Mouse (Mus musculus) liver, embryonic 11.5 days (tissue): ENCODE data around the gene Nebl. TPM values are rescaled to one million over a fixed set of nuclear protein-coding genes. Genes with fewer than 3 reads are reported as not detected.

ENCODE experiments used
- ATAC-seq: fragments of 200-750 bp; cut with Nextera tagmentation; replicated peaks from 2 replicates; pipeline ENCODE4 v1.8.0; 2017; ENCODE audit warnings: moderate number of reproducible peaks, mild to moderate bottlenecking, moderate TSS enrichment, moderate library complexity; ENCODE audit not compliant: low FRiP score
- DNase-seq: peaks from one replicate; pipeline ENCODE4 v3.0.0-alpha.2; 2017; ENCODE audit warnings: low spot score
- H3K27ac ChIP-seq: fragments of 300-500 bp; sonication (generic); 2 replicates; pipeline ENCODE4 v1.5.1; 2014; ENCODE audit warnings: mild to moderate bottlenecking, low read depth, low read length, control low read depth
- H3K27me3 ChIP-seq: fragments of 300-500 bp; sonication (generic); replicated peaks from 2 replicates; pipeline ENCODE4 v1.6.1; 2014; ENCODE audit warnings: low read length, mixed read lengths; ENCODE audit not compliant: control insufficient read depth, insufficient read depth
- H3K36me3 ChIP-seq: fragments of 300-500 bp; sonication (generic); 2 replicates; pipeline ENCODE4 v1.6.1; 2014; ENCODE audit warnings: mild to moderate bottlenecking, low read length, moderate library complexity, mixed read lengths; ENCODE audit not compliant: control insufficient read depth, insufficient read depth
- H3K4me1 ChIP-seq: fragments of 300-500 bp; sonication (generic); replicated peaks from 2 replicates; pipeline ENCODE4 v1.6.1; 2014; ENCODE audit warnings: low read length, mixed read lengths; ENCODE audit not compliant: control insufficient read depth, insufficient read depth
- H3K4me2 ChIP-seq: fragments of 300-500 bp; sonication (generic); 2 replicates; pipeline ENCODE4 v1.6.1; 2014; ENCODE audit warnings: mild to moderate bottlenecking, control low read depth, moderate library complexity
- H3K4me3 ChIP-seq: fragments of 300-500 bp; sonication (generic); 2 replicates; pipeline ENCODE4 v1.5.1; 2014; ENCODE audit warnings: low read depth, low read length, control low read depth
- H3K9ac ChIP-seq: fragments of 300-500 bp; sonication (generic); 2 replicates; pipeline ENCODE4 v1.6.1; 2014; ENCODE audit warnings: low read depth, low read length, control low read depth
- H3K9me3 ChIP-seq: fragments of 300-500 bp; sonication (generic); 2 replicates; pipeline ENCODE4 v1.6.1; 2016; ENCODE audit warnings: low read length, inconsistent platforms, mixed read lengths; ENCODE audit not compliant: control insufficient read depth
- WGBS: fragments of 180-500 bp; shearing (Covaris S2); extraction: QIAGEN DNeasy Blood & Tissue Kit; methylation state at CpG from one replicate; pipeline ENCODE4 v1.1.7; 2014; 5-methylcytosine and 5-hydroxymethylcytosine counted together
- polyA plus RNA-seq: library from polyadenylated mRNA; unstranded; fragments of >200 nt; fragmentation: Nextera tagmentation; extraction: Ambion mirVana; gene quantifications from 2 replicates; pipeline ENCODE4 v1.2.1, GENCODE M21; 2014

The Nebl gene
- polyA plus RNA-seq, 1 experiment from 2014 or later = 3.1 TPM

- Histone ChIP-seq H3K4me1 (no peaks in the 10 kb centered on the region), H3K4me2 (no peak overlapping the region), H3K9ac (no peak overlapping the region), H3K36me3 (no peaks in the 10 kb centered on the region), H3K27ac (no peak overlapping the region), H3K27me3 (no peaks in the 10 kb centered on the region), H3K4me3 (no peak overlapping the region), H3K9me3 (no peaks in the 10 kb centered on the region)
- WGBS = 59% methylated on average over 3 of the region's 3 CpGs
- ATAC-seq (no peak), DNase-seq (no peak)
Measured at GRCm38 (mm10) chr2:17623931-17624330, 107.3 kb downstream of the Nebl start.

DNA sequence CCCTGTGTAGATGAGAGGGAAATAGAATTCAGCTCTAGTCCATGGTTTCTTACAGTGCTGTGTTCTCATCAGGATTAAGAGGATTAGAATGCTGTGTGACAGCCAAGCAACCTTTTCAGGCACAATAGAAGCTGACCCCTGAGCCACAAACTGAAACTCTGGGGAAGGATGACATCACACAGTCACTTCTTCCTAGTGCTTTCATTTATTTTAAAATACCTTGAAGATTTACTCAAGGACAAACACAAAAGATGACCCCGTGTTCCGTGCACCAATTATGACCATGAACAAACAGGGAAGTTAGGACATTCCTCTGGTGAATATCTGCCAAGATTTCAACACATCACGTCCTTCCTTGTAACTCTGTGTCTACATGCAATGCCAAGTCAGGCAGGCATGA lies 121.0 kb downstream of the Nebl start:
- H3K9me3 ChIP-seq = no peaks in the 10 kb centered on the region
- 69% methylated on average over 3 of the region's 3 CpGs for whole genome bisulfite sequencing
- H3K36me3 ChIP-seq = no peaks in the 10 kb centered on the region
- H3K4me1 ChIP-seq = no peaks in the 10 kb centered on the region
- H3K9ac ChIP-seq = no peak overlapping the region
- H3K27me3 ChIP-seq = no peaks in the 10 kb centered on the region
- no peak overlapping the region for H3K4me2 ChIP-seq
- H3K27ac ChIP-seq = no peak overlapping the region
- no peak for DNase-seq
- no peak for ATAC-seq
- H3K4me3 ChIP-seq = no peak overlapping the region

GRCm38 (mm10) chr2:17603573-17603972 lies 127.7 kb downstream of the Nebl start:
- Histone ChIP-seq H3K9me3 (no peaks in the 10 kb centered on the region), H3K36me3 (no peaks in the 10 kb centered on the region), H3K9ac (no peak overlapping the region), H3K27ac (no peak overlapping the region), H3K27me3 (no peaks in the 10 kb centered on the region), H3K4me3 (no peak overlapping the region), H3K4me2 (no peak overlapping the region), H3K4me1 (no peaks in the 10 kb centered on the region)
- no peak for DNase-seq
- no peak for ATAC-seq
- WGBS = 71% methylated on average over 4 of the region's 4 CpGs

DNA sequence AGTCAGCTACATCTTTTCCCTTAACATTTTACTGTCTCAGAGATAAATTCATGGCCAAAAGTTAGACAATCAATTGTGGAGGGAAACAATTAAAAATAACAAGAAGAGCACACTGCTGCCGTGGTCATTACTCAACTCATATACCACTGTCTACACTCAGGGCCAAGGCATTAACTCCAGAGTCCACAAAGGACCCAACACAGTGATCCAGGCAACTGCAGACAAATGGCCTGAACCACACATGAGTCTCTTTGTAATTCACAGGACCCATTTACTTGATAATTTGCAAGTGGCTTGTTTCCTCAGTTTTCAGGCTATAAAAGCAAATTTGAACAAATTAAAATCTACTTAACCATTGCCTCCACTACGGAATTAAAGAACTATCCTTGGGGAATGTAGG lies 130.6 kb downstream of the Nebl start:
- DNase-seq = no peak
- H3K36me3 ChIP-seq = no peaks in the 10 kb centered on the region
- no peak overlapping the region for H3K27ac ChIP-seq
- H3K9me3 ChIP-seq = no peaks in the 10 kb centered on the region
- no peaks in the 10 kb centered on the region for H3K4me1 ChIP-seq
- no peaks in the 10 kb centered on the region for H3K27me3 ChIP-seq
- no peak overlapping the region for H3K4me2 ChIP-seq
- H3K4me3 ChIP-seq = no peak overlapping the region
- no peak for ATAC-seq
- WGBS = 78% methylated on average over 2 of the region's 2 CpGs
- no peak overlapping the region for H3K9ac ChIP-seq

DNA sequence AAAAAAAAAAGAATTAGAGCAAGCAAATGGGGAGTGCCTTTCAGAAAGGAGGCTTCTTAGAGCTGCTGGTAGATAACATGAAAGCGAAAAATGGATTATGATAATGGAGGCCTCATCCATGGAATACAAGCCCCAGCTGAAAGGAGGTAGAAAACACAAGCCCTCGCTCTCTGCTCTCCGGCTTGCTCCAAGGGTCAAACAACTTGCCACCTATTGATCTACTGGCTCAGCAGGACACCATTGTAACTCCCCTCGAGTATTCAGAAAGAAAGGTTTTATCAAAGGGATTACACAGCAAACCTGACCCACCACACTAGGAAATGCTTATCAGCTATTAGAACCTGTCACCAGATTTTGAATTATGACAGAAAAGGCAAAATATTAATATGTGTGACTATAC lies 131.4 kb downstream of the Nebl start:
- no peak for DNase-seq
- H3K9me3 ChIP-seq = no peaks in the 10 kb centered on the region
- H3K4me3 ChIP-seq = no peak overlapping the region
- no peak overlapping the region for H3K4me2 ChIP-seq
- H3K27me3 ChIP-seq = no peaks in the 10 kb centered on the region
- 57% methylated on average over 4 of the region's 4 CpGs for WGBS
- no peak overlapping the region for H3K9ac ChIP-seq
- H3K4me1 ChIP-seq = no peaks in the 10 kb centered on the region
- H3K27ac ChIP-seq = no peak overlapping the region
- ATAC-seq = no peak
- H3K36me3 ChIP-seq = no peaks in the 10 kb centered on the region

DNA sequence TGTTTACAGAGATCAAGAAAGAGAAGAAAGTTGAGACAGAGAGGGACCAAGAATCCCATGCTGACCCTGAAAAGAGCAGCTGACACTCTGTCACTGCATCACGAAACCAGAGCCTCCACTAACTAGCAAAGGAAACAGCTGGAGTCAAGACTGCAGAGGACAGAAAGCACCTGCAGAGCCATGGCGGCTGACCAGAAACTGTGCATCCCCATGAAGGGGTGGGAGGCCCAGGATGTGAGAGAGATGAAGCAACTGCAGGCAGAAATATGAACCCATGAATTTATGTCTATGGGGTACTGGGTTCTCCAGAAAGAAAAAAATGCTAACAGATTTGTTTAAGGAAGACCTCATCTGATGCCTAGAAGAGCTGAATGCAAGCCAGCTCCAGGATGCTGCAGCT lies 133.3 kb downstream of the Nebl start:
- Histone ChIP-seq H3K9ac (no peak overlapping the region), H3K27ac (no peak overlapping the region), H3K4me3 (no peak overlapping the region), H3K36me3 (no peaks in the 10 kb centered on the region), H3K9me3 (no peaks in the 10 kb centered on the region), H3K4me1 (no peaks in the 10 kb centered on the region), H3K4me2 (no peak overlapping the region), H3K27me3 (no peaks in the 10 kb centered on the region)
- no peak for ATAC-seq
- no peak for DNase-seq
- WGBS = 33% methylated on average over 2 of the region's 2 CpGs

DNA sequence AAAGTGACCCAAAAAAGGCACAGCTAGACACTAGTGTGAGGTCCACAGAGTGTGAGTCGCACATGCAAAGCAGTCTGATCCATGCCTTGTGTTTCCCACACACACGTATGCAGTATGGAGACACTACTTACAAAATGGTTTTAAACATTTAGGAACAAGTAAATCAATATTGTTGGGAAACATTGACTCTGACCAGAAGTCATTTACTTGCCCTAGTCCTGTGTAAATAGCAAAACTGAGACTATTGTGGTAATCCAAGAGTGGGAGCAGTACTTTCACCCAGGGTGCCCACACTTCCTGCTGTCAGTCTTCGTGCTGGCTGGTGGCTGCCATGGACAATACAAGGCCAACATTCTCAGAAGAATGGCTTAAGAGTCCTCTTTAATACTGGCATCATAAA lies 141.6 kb downstream of the Nebl start:
- Histone ChIP-seq H3K4me2 (no peak overlapping the region), H3K36me3 (no peaks in the 10 kb centered on the region), H3K4me3 (no peak overlapping the region), H3K4me1 (no peaks in the 10 kb centered on the region), H3K9ac (no peak overlapping the region), H3K27ac (no peak overlapping the region), H3K9me3 (no peaks in the 10 kb centered on the region), H3K27me3 (no peaks in the 10 kb centered on the region)
- DNase-seq (no peak), ATAC-seq (no peak)
- WGBS = 71% methylated on average over 3 of the region's 3 CpGs

DNA sequence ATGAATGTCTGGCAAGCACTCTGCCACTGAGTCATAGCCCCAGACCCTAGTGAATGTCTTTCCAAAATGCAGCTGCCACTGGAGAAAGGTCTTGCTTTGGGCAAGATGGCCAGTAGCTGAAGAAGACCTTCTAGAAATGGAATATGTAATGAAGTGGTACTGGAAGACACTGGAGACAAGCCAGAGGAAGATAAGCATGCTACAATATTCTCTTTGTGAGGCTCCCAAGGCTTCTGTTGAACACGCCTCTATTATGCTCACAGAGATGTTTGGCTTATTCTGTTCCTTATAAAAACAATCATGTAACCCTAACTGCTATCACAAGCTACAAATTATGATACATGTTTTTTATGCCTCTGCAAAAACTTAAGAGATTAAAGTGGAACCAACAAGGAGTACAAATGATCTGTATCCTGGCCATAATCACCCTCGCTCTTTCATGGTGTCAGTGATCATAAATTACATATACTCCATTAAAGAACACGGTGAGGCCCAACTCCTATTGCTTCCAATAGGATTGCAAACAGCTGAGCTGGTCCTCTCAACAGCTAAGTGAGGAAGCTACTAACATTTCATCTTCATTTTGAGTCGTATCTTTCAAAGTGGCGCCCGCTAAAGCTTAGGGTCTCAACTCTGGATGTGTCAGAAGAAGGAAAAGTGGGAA lies 145.8 kb downstream of the Nebl start:
- H3K27me3 ChIP-seq = no peaks in the 10 kb centered on the region
- 86% methylated on average over 6 of the region's 6 CpGs for WGBS
- DNase-seq = no peak
- no peak overlapping the region for H3K4me3 ChIP-seq
- H3K4me1 ChIP-seq = no peaks in the 10 kb centered on the region
- no peak for ATAC-seq
- H3K4me2 ChIP-seq = no peak overlapping the region
- H3K36me3 ChIP-seq = no peaks in the 10 kb centered on the region
- H3K9ac ChIP-seq = no peak overlapping the region
- H3K27ac ChIP-seq = no peak overlapping the region
- H3K9me3 ChIP-seq = no peaks in the 10 kb centered on the region

DNA sequence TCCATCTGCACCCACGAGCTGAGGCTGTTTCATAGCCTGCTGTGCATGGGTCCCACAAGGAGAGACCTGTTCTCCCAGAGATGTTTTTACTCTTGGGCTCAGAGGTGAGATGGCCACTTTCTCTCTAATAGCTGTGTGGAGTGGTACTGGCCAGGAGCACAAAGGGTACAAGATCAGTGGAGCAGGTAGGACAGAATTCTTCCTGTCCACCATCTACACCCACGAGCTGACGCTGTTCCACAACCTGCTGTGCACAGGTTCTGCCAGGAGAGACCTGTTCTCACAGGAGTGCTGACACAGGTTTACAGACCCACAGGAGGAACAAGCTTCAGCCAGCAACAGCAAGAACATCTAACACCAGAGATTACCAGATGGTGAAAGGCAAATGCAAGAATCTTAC lies 155.6 kb downstream of the Nebl start:
- Histone ChIP-seq H3K4me2 (no peak overlapping the region), H3K4me3 (no peak overlapping the region), H3K27ac (no peak overlapping the region), H3K4me1 (no peaks in the 10 kb centered on the region), H3K36me3 (no peaks in the 10 kb centered on the region), H3K9ac (no peak overlapping the region), H3K27me3 (no peaks in the 10 kb centered on the region), H3K9me3 (no peaks in the 10 kb centered on the region)
- 69% methylated on average over 3 of the region's 3 CpGs for WGBS
- DNase-seq (no peak), ATAC-seq (no peak)
